Mouse (Mus musculus) layer of hippocampus, postnatal 14 days (tissue): Measurements from ENCODE around the gene Dydc1. TPM values are rescaled to one million over a fixed set of nuclear protein-coding genes. Genes with fewer than 3 reads are reported as not detected.

ENCODE experiments used
- DNase-seq, 2 experiments: peaks; one replicate each; pipeline ENCODE4 v3.0.0; 2021 to 2022; ENCODE audit warnings: low spot score in 2 of 2, mixed read lengths in 1 of 2
- total RNA-seq, 2 experiments: library from RNA; stranded (reverse); gene quantifications; 2 replicates each; pipeline ENCODE4 v1.2.3; 2021

Gene Dydc1
- total RNA-seq, 2 experiments from 2014 or later, result not detected

GRCm38 (mm10) chr14:41098726-41099125 is 26.0 kb downstream of the Dydc1 start:
- DNase-seq, result no peak

- no peak for DNase-seq
These were observed 28.0 kb downstream of the Dydc1 start for GRCm38 (mm10) chr14:41100712-41101111.

- no peak for DNase-seq
These were observed 28.5 kb downstream of the Dydc1 start for GRCm38 (mm10) chr14:41101242-41101641.

- DNase-seq, result no peak
These were observed 29.6 kb downstream of the Dydc1 start for GRCm38 (mm10) chr14:41102269-41102668.

GRCm38 (mm10) chr14:41104853-41105444 is 32.2 kb downstream of the Dydc1 start, which contains the start of gene Mat1a:
TSS of gene Mat1a (plus strand) at chr14:41105035.
- no peak for DNase-seq

GRCm38 (mm10) chr14:41111031-41111668 is 38.4 kb downstream of the Dydc1 start:
- no peak for DNase-seq

- DNase-seq, result no peak
These were observed 40.2 kb downstream of the Dydc1 start for GRCm38 (mm10) chr14:41112944-41113343.

GRCm38 (mm10) chr14:41116271-41116670 is 43.6 kb downstream of the Dydc1 start:
- no peak for DNase-seq

- DNase-seq, result no peak
These were observed 52.0 kb downstream of the Dydc1 start for GRCm38 (mm10) chr14:41124683-41125082.

GRCm38 (mm10) chr14:41127997-41128396 is 55.3 kb downstream of the Dydc1 start:
- DNase-seq, result peak; percentile 37 to 39

GRCm38 (mm10) chr14:41131540-41131939 is 58.8 kb downstream of the Dydc1 start, which contains the start of gene Sftpa1:
TSS of gene Sftpa1 (plus strand) at chr14:41131782.
- DNase-seq, result no peak

GRCm38 (mm10) chr14:41137006-41137405 is 64.3 kb downstream of the Dydc1 start:
- no peak for DNase-seq

- no peak for DNase-seq
These were observed 68.0 kb downstream of the Dydc1 start for GRCm38 (mm10) chr14:41140686-41141085.

Other genes with a start within 250 kb of the Dydc1 start
- 1 to 10 TPM; 1.5 to 3.4 TPM for gene Sh2d4b, start 179.6 kb upstream of the Dydc1 start, total RNA-seq
- gene Tspan14, start 106.1 kb upstream of the Dydc1 start, total RNA-seq, result 10 to 100 TPM; 34.5 to 35.5 TPM
- gene Fam213a, start 59.1 kb upstream of the Dydc1 start, total RNA-seq, result 100 to 1,000 TPM; 139 to 145 TPM
- 1 to 10 TPM in 1 of 2 experiments, under 1 TPM in 1; 0.98 to 1.3 TPM for gene Dydc2, start 3.7 kb upstream of the Dydc1 start, total RNA-seq
- not detected for gene Mat1a, start 32.1 kb downstream of the Dydc1 start, total RNA-seq
- not detected for gene Sftpa1, start 58.9 kb downstream of the Dydc1 start, total RNA-seq
- not detected for gene Mbl1, start 78.5 kb downstream of the Dydc1 start, total RNA-seq
- gene Sftpd, start 112.2 kb downstream of the Dydc1 start, total RNA-seq, result not detected
- not detected for gene Gm2832, start 205.9 kb downstream of the Dydc1 start, total RNA-seq